Mouse (Mus musculus): ENCODE measurements around the gene Rere. TPM values are rescaled to one million over a fixed set of nuclear protein-coding genes. Genes with fewer than 3 reads are reported as not detected.

The Rere gene
- total and polyA plus RNA-seq, 3 experiments = 3.1 to 36.5 (median 8.7) TPM

- Histone ChIP-seq H3K9ac (ENCODE audit: insufficient read depth, low read depth) (no peak overlapping the region), H3K27ac (ENCODE audit: insufficient read depth, low read depth) (no peak overlapping the region), H3K79me2 (replicated peaks; ENCODE audit: control insufficient read depth, extremely low read depth, insufficient read depth, poor library complexity, severe bottlenecking) (peaks cover 6% of the 10 kb centered on the region), H3K4me3 (replicated peaks in 1 of 3; ENCODE audit: low read depth in 2 of 3, low read length in 2 of 3, poor library complexity in 1 of 3) (no peak overlapping the region), H3K27me3 (replicated peaks) (no peaks in the 10 kb centered on the region), H3K9me3 (replicated peaks; ENCODE audit: low read length) (no peaks in the 10 kb centered on the region), H3K4me2 (ENCODE audit: insufficient read depth, low read depth, poor library complexity, severe bottlenecking) (no peak overlapping the region), H3K36me3 (replicated peaks in 1 of 2; ENCODE audit: control insufficient read depth in 1 of 2, insufficient read depth in 1 of 2, low read length in 1 of 2) (peaks cover 14 to 53% of the 10 kb centered on the region in 2 experiments), H3K4me1 (ENCODE audit: control insufficient read depth in 1 of 2, insufficient read depth in 2 of 2) (peaks cover 0 to 33% of the 10 kb centered on the region in 2 experiments; a peak in 2 of 4 replicates)
- in situ Hi-C loops (cut with MboI; ENCODE audit: low pct_ligation_motif_present, low pct_unique_long_range_greater_than_20kb, low sequenced_read_pairs) (loop anchor here (10.0 kb wide), 1 partner anchor 204 kb away; no protein-coding TSS in a partner anchor), dilution Hi-C loops (cut with MboI; ENCODE audit: extremely low pct_ligation_motif_present, extremely low pct_unique_long_range_greater_than_20kb, low sequenced_read_pairs) (no loop called here)
- no peak for TF ChIP-seq ETS1 (conservative IDR thresholded peaks at IDR 0.05; ENCODE audit: low read depth, low read length)
- no peak for TF ChIP-seq GABPA (IDR thresholded peaks at IDR 0.05; ENCODE audit: insufficient replicate concordance, low read depth, low read length)
- no peak for TF ChIP-seq MAZ (IDR thresholded peaks at IDR 0.05; ENCODE audit: low read depth, low read length)
- no peak for TF ChIP-seq POLR2AphosphoS2 (IDR thresholded peaks at IDR 0.05; ENCODE audit: low read depth, low read length)
- TF ChIP-seq MAFK (IDR thresholded peaks at IDR 0.05; ENCODE audit: insufficient replicate concordance, low read length) = no peak
- no peak for TF ChIP-seq USF1 (IDR thresholded peaks at IDR 0.05; ENCODE audit: low read depth, low read length)
- no peak for TF ChIP-seq JUND (conservative IDR thresholded peaks at IDR 0.05; ENCODE audit: low read depth, low read length)
- TF ChIP-seq ZMIZ1 (IDR thresholded peaks at IDR 0.05; ENCODE audit: low read depth, low read length) = no peak
- DNase-seq (ENCODE audit: extremely low read depth) = no peak
These were observed 187.8 kb downstream of the Rere start for GRCm38 (mm10) chr4:150469274-150469673.

- in situ Hi-C loops (cut with MboI; ENCODE audit: low pct_ligation_motif_present, low pct_unique_long_range_greater_than_20kb, low sequenced_read_pairs) = no loop called here
- Histone ChIP-seq H3K9me3 (replicated peaks; ENCODE audit: low read length) (no peaks in the 10 kb centered on the region), H3K27me3 (replicated peaks) (no peaks in the 10 kb centered on the region), H3K27ac (ENCODE audit: insufficient read depth, low read depth) (no peak overlapping the region), H3K36me3 (replicated peaks in 1 of 2; ENCODE audit: control insufficient read depth in 1 of 2, insufficient read depth in 1 of 2, low read length in 1 of 2) (peaks cover 14 to 50% of the 10 kb centered on the region in 2 experiments), H3K9ac (ENCODE audit: insufficient read depth, low read depth) (no peak overlapping the region), H3K4me2 (ENCODE audit: insufficient read depth, low read depth, poor library complexity, severe bottlenecking) (no peak overlapping the region), H3K4me1 (ENCODE audit: control insufficient read depth in 1 of 2, insufficient read depth in 2 of 2) (peaks cover 0 to 26% of the 10 kb centered on the region in 2 experiments; a peak in 2 of 4 replicates), H3K79me2 (replicated peaks; ENCODE audit: control insufficient read depth, extremely low read depth, insufficient read depth, poor library complexity, severe bottlenecking) (peaks cover 6% of the 10 kb centered on the region), H3K4me3 (replicated peaks in 1 of 3; ENCODE audit: low read depth in 2 of 3, low read length in 2 of 3, poor library complexity in 1 of 3) (no peak overlapping the region)
- dilution Hi-C loops (cut with MboI; ENCODE audit: extremely low pct_ligation_motif_present, extremely low pct_unique_long_range_greater_than_20kb, low sequenced_read_pairs) = no loop called here
- DNase-seq (ENCODE audit: extremely low read depth) = no peak
- TF ChIP-seq NRF1 (IDR thresholded peaks at IDR 0.05; ENCODE audit: low read depth, low read length) (no peak), SMC3 (IDR thresholded peaks at IDR 0.05; ENCODE audit: low read depth, low read length) (no peak), MAX (IDR thresholded peaks at IDR 0.05; ENCODE audit: low read length) (no peak), JUND (conservative IDR thresholded peaks at IDR 0.05; ENCODE audit: low read depth, low read length) (no peak), NELFE (IDR thresholded peaks at IDR 0.05; ENCODE audit: low read depth, low read length) (no peak), POLR2A (IDR thresholded peaks at IDR 0.05; ENCODE audit: low read depth, low read length) (no peak)
These were observed 189.4 kb downstream of the Rere start for GRCm38 (mm10) chr4:150470674-150471328.

Data from CH12.LX (cell line).